Mouse (Mus musculus): ENCODE results near the gene Ccdc9b. TPM values are rescaled to one million over a fixed set of nuclear protein-coding genes. Genes with fewer than 3 reads are reported as not detected.
A peak's percentile ranks its signal among the peaks of the same experiment; 100 is the strongest.

Gene Ccdc9b
- polyA plus RNA-seq, 1 experiment from 2014 or later = 1.2 TPM

GRCm38 (mm10) chr2:118723693-118724486 is 38.6 kb downstream of the Ccdc9b start:
- no peak overlapping the region for H3K27ac ChIP-seq
- 85% methylated on average over 15 of the region's 15 CpGs for WGBS
- H3K9ac ChIP-seq = no peak overlapping the region
- peaks cover 9% of the 10 kb centered on the region for H3K4me1 ChIP-seq (replicated peaks)
- H3K27me3 ChIP-seq = peaks cover 39% of the 10 kb centered on the region
- H3K4me2 ChIP-seq = no peak overlapping the region
- H3K4me3 ChIP-seq = no peak overlapping the region
- ATAC-seq (ENCODE audit: low FRiP score) = no peak
- no peaks in the 10 kb centered on the region for H3K36me3 ChIP-seq
- H3K9me3 ChIP-seq = no peaks in the 10 kb centered on the region

- no peaks in the 10 kb centered on the region for H3K9me3 ChIP-seq
- no peak for ATAC-seq (ENCODE audit: low FRiP score)
- WGBS = 88% methylated on average over 5 of the region's 5 CpGs
Measured at GRCm38 (mm10) chr2:118716677-118717076, 45.8 kb downstream of the Ccdc9b start.

DNA sequence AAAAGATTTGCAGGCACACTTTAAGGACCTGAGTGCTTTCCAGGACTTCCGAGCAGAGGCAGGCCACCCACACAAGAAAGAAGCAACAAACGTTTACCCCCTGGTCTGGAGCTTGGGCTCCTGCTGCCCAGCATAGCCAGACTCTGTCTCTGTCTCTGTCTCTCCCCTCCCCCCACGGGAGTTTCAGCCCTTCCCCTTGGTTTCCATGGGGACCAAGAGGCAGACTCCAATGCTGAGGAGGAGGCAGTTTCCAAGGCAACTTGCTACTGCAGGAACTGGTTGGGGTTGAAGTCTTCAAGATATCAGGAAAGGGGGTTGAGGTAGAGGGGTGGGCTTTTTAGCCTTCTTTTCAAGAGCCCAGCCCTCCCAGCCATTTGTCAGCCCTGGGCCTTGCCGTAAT is 48.2 kb downstream of the Ccdc9b start:
- Histone ChIP-seq H3K4me3 (no peak overlapping the region), H3K36me3 (no peaks in the 10 kb centered on the region), H3K9ac (no peak overlapping the region), H3K9me3 (no peaks in the 10 kb centered on the region), H3K27me3 (peaks cover 75% of the 10 kb centered on the region), H3K27ac (no peak overlapping the region), H3K4me1 (replicated peaks) (peaks cover 30% of the 10 kb centered on the region), H3K4me2 (no peak overlapping the region)
- 18% methylated on average over 4 of the region's 4 CpGs for WGBS
- no peak for ATAC-seq (ENCODE audit: low FRiP score)

More at GRCm38 (mm10) chr2:118716677-118717076, 45.8 kb downstream of the Ccdc9b start:
- H3K4me3 ChIP-seq = no peak overlapping the region
- no peak overlapping the region for H3K9ac ChIP-seq
- peaks cover 17% of the 10 kb centered on the region for H3K4me1 ChIP-seq (replicated peaks)
- H3K27ac ChIP-seq = no peak overlapping the region
- no peaks in the 10 kb centered on the region for H3K36me3 ChIP-seq
- peaks cover 56% of the 10 kb centered on the region for H3K27me3 ChIP-seq
- H3K4me2 ChIP-seq = no peak overlapping the region

GRCm38 (mm10) chr2:118713631-118714030 is 48.8 kb downstream of the Ccdc9b start:
- Histone ChIP-seq H3K27me3 (peaks cover 76% of the 10 kb centered on the region), H3K4me1 (replicated peaks) (peaks cover 30% of the 10 kb centered on the region), H3K27ac (no peak overlapping the region), H3K36me3 (no peaks in the 10 kb centered on the region), H3K4me2 (no peak overlapping the region), H3K9me3 (no peaks in the 10 kb centered on the region), H3K9ac (no peak overlapping the region), H3K4me3 (no peak overlapping the region)
- 91% methylated on average over 6 of the region's 6 CpGs for WGBS
- ATAC-seq (ENCODE audit: low FRiP score) = no peak

DNA sequence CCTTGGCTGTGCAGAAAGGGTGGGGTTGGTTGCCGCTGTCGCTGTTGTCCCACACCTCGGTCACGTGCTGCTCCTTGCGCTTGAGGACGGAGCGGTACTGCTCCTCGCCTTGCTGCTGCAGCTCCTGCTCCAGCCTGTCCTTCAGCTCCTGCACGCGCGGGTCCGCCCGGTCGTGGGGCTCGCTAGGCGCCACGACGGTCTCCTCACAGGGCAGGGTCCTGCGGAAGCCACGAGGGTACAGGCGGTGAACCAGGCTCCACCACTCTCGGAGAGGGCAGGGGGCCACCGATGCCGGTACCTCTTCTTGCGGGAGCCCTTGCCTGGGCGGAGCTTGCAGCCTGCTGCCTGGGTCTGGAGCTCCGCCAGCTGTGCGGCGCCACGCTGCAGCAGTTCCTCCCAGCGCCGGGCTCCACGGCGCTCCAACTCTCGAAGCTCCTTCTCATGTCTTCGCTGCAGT is 51.4 kb downstream of the Ccdc9b start:
- Histone ChIP-seq H3K4me2 (peak overlapping the region; percentile 92), H3K4me1 (replicated peaks) (peaks cover 37% of the 10 kb centered on the region), H3K36me3 (no peaks in the 10 kb centered on the region), H3K9me3 (no peaks in the 10 kb centered on the region), H3K27ac (no peak overlapping the region), H3K4me3 (peak overlapping the region; percentile 46), H3K27me3 (peaks cover 85% of the 10 kb centered on the region), H3K9ac (peak overlapping the region; percentile 75)
- ATAC-seq (ENCODE audit: low FRiP score) = peak; percentile 75
- 1% methylated on average over 36 of the region's 36 CpGs for WGBS

DNA sequence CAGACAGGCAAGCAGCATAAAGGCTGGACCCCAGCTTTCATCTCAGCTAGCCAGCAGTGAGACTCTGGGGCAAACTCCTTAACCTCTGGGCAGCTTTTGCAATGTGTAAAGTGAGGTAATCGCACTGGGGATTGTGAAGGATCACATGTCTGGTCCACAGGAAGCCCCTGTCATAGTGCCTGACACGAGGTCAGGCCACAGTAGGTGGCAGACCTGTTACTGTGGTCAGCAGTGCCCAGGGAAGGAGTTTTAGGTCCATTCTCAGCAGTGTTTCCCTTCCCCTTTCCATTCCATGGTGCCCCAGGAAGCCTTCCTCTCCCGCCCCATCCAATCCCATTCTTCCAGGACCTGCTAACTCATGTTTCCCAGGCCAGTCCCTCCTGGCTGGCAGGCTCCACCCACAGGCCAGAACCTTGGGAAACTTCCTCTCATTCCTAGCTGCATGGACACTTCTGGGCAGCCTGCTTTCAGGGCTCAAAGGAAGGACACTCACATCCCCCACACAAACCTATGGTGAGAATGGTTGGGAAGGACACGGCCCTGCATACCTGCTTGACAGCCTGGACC is 52.7 kb downstream of the Ccdc9b start:
- Histone ChIP-seq H3K27me3 (peaks cover 90% of the 10 kb centered on the region), H3K9ac (no peak overlapping the region), H3K36me3 (no peaks in the 10 kb centered on the region), H3K4me1 (replicated peaks) (peaks cover 32% of the 10 kb centered on the region), H3K27ac (no peak overlapping the region), H3K4me2 (no peak overlapping the region), H3K9me3 (no peaks in the 10 kb centered on the region), H3K4me3 (no peak overlapping the region)
- 36% methylated on average over 4 of the region's 4 CpGs for WGBS
- ATAC-seq (ENCODE audit: low FRiP score) = no peak

DNA sequence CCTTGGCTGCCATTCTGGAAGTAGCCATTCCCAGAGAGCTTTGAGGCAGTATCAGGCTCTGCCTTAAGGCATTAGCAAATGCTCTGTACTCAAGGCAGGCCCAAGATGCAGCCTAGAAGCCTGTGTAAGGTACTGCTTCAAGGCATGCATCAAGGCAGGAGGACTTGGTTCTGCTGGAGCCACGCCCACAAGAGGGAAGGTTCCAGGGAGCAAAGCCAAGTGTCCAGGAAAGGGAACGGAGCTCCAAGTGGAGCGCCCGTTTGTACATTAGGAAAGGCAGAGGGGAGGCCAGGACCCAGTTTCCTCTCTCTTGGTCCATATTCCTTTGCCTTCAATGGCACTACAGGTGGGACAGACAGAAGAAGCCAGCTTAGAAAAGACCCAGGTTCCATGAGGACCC is 54.0 kb downstream of the Ccdc9b start:
- ATAC-seq (ENCODE audit: low FRiP score) = no peak
- no peak overlapping the region for H3K4me2 ChIP-seq
- no peak overlapping the region for H3K4me3 ChIP-seq
- no peaks in the 10 kb centered on the region for H3K9me3 ChIP-seq
- 92% methylated on average over 4 of the region's 4 CpGs for WGBS
- H3K27ac ChIP-seq = no peak overlapping the region
- no peaks in the 10 kb centered on the region for H3K36me3 ChIP-seq
- peaks cover 100% of the 10 kb centered on the region for H3K27me3 ChIP-seq
- peaks cover 35% of the 10 kb centered on the region for H3K4me1 ChIP-seq (replicated peaks)
- no peak overlapping the region for H3K9ac ChIP-seq

DNA sequence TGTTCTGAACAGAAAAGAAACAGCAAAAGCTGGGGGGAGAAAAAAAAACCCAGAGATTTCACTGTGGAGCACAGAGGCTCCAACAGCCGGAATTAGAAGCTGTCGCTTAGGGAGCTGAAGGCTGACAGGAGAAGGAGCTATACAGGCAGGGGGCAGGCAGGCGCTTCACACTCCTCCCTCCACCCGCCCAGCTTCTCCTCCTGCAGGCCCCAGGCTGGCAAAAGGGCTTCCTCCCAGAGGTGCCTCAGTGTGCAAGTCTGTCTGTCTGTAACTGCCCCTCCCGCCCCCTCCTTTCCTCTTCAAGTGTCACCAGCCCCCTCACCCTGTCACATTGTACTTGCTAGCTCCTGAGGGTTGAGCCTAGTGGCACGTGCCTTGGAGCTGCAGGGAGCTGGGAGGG is 56.0 kb downstream of the Ccdc9b start:
- H3K4me2 ChIP-seq = no peak overlapping the region
- 11% methylated on average over 6 of the region's 6 CpGs for WGBS
- H3K9ac ChIP-seq = no peak overlapping the region

More for the DNA sequence above, 56.0 kb downstream of the Ccdc9b start:
- H3K4me3 ChIP-seq = no peak overlapping the region
- H3K27me3 ChIP-seq = peaks cover 100% of the 10 kb centered on the region
- no peak for ATAC-seq (ENCODE audit: low FRiP score)
- no peaks in the 10 kb centered on the region for H3K36me3 ChIP-seq
- H3K4me1 ChIP-seq (replicated peaks) = peaks cover 46% of the 10 kb centered on the region
- H3K9me3 ChIP-seq = no peaks in the 10 kb centered on the region
- H3K27ac ChIP-seq = no peak overlapping the region

Other genes with a start within 250 kb of the Ccdc9b start
- gene Bmf, start 213.0 kb downstream of the Ccdc9b start, polyA plus RNA-seq (2015; fragmentation: Nextera tagmentation; extraction: Ambion mirVana) = 4.7 and 5.3 TPM in 2 replicates
- 19.1 and 20.5 TPM in 2 replicates for gene Bub1b, start 164.4 kb downstream of the Ccdc9b start, polyA plus RNA-seq (2015; fragmentation: Nextera tagmentation; extraction: Ambion mirVana)
- gene Pak6, start 99.4 kb downstream of the Ccdc9b start, polyA plus RNA-seq (2015; fragmentation: Nextera tagmentation; extraction: Ambion mirVana) = 22.0 and 23.2 TPM in 2 replicates
- not detected in 2 replicates for gene Ankrd63, start 58.7 kb downstream of the Ccdc9b start, polyA plus RNA-seq (2015; fragmentation: Nextera tagmentation; extraction: Ambion mirVana)
- 0.48 and 0.64 TPM in 2 replicates for gene Plcb2, start 34.2 kb downstream of the Ccdc9b start, polyA plus RNA-seq (2015; fragmentation: Nextera tagmentation; extraction: Ambion mirVana)
- gene Inafm2, start 16.9 kb downstream of the Ccdc9b start, polyA plus RNA-seq (2015; fragmentation: Nextera tagmentation; extraction: Ambion mirVana) = 23.5 and 24.8 TPM in 2 replicates
- gene Phgr1, start 10.1 kb upstream of the Ccdc9b start, polyA plus RNA-seq (2015; fragmentation: Nextera tagmentation; extraction: Ambion mirVana) = not detected in 2 replicates
- 37.3 and 41.5 TPM in 2 replicates for gene Disp2, start 17.1 kb upstream of the Ccdc9b start, polyA plus RNA-seq (2015; fragmentation: Nextera tagmentation; extraction: Ambion mirVana)
- gene Knstrn, start 51.3 kb upstream of the Ccdc9b start, polyA plus RNA-seq (2015; fragmentation: Nextera tagmentation; extraction: Ambion mirVana) = 32.9 and 33.6 TPM in 2 replicates
- 41.8 and 44.7 TPM in 2 replicates for gene Ivd, start 99.3 kb upstream of the Ccdc9b start, polyA plus RNA-seq (2015; fragmentation: Nextera tagmentation; extraction: Ambion mirVana)
- gene Bahd1, start 137.7 kb upstream of the Ccdc9b start, polyA plus RNA-seq (2015; fragmentation: Nextera tagmentation; extraction: Ambion mirVana) = 5.0 and 5.1 TPM in 2 replicates
- gene Chst14, start 163.8 kb upstream of the Ccdc9b start, polyA plus RNA-seq (2015; fragmentation: Nextera tagmentation; extraction: Ambion mirVana) = 6.9 and 8.1 TPM in 2 replicates

Data from hindbrain, embryonic 13.5 days (tissue).